Mouse (Mus musculus): ENCODE data around the gene Ccnjl. TPM values are rescaled to one million over a fixed set of nuclear protein-coding genes. Genes with fewer than 3 reads are reported as not detected.

Ccnjl gene
- polyA plus RNA-seq, 1 experiment from 2014 or later, result 7.4 TPM

GRCm38 (mm10) chr11:43633658-43634401 lies 105.2 kb downstream of the Ccnjl start:
- Histone ChIP-seq H3K4me1 (ENCODE audit: control insufficient read depth, insufficient read depth, low read length) (peaks cover 4% of the 10 kb centered on the region; the same call in 1 of the 2 replicates), H3K27ac (ENCODE audit: low read length) (no peak overlapping the region), H3K4me3 (ENCODE audit: low read depth, low read length) (no peak overlapping the region), H3K4me2 (ENCODE audit: low read length) (0 out of 2 replicates have a peak overlapping the region, but pooled peaks have one; percentile 8), H3K9me3 (replicated peaks; ENCODE audit: control insufficient read depth, low read length, poor library complexity, severe bottlenecking) (no peaks in the 10 kb centered on the region), H3K27me3 (ENCODE audit: control insufficient read depth, insufficient read depth, low read depth, low read length) (no peaks in the 10 kb centered on the region), H3K36me3 (ENCODE audit: control insufficient read depth, insufficient read depth, low read length) (no peaks in the 10 kb centered on the region), H3K9ac (ENCODE audit: low read depth, low read length) (0 out of 2 replicates have a peak overlapping the region, but pooled peaks have one; percentile 32)
- peak; percentile 53 for ATAC-seq
- WGBS, result 28% methylated on average over 19 of the region's 19 CpGs

Other genes with a start within 250 kb of the Ccnjl start
- 49.1 and 53.2 TPM in 2 replicates for gene Pttg1, start 102.5 kb upstream of the Ccnjl start, polyA plus RNA-seq (2015; fragmentation: Nextera tagmentation; extraction: Ambion mirVana)
- gene Slu7, start 95.0 kb upstream of the Ccnjl start, polyA plus RNA-seq (2015; fragmentation: Nextera tagmentation; extraction: Ambion mirVana), result 62.6 and 65.3 TPM in 2 replicates
- 10.2 and 12.9 TPM in 2 replicates for gene C1qtnf2, start 54.5 kb upstream of the Ccnjl start, polyA plus RNA-seq (2015; fragmentation: Nextera tagmentation; extraction: Ambion mirVana)
- gene 4933415A04Rik, start 58.3 kb downstream of the Ccnjl start, polyA plus RNA-seq (2015; fragmentation: Nextera tagmentation; extraction: Ambion mirVana), result 3.0 and 3.2 TPM in 2 replicates
- gene Fabp6, start 72.8 kb downstream of the Ccnjl start, polyA plus RNA-seq (2015; fragmentation: Nextera tagmentation; extraction: Ambion mirVana), result not detected in 2 replicates
- gene Pwwp2a, start 153.2 kb downstream of the Ccnjl start, polyA plus RNA-seq (2015; fragmentation: Nextera tagmentation; extraction: Ambion mirVana), result 24.5 and 29.0 TPM in 2 replicates
- 72.0 and 79.3 TPM in 2 replicates for gene Ttc1, start 219.2 kb downstream of the Ccnjl start, polyA plus RNA-seq (2015; fragmentation: Nextera tagmentation; extraction: Ambion mirVana)

Measured in midbrain, embryonic 16.5 days (tissue).